Mouse (Mus musculus) CH12.LX (cell line): Measurements from ENCODE around the gene Sgms1.

Experiments
- EP300 ChIP-seq: IDR thresholded peaks from 2 replicates; pipeline ENCODE4 v1.6.1; 2011; ENCODE audit warnings: low read length, improper control_type of control experiment
- MAX ChIP-seq: IDR thresholded peaks from 2 replicates; pipeline ENCODE4 v1.6.1; 2011; ENCODE audit warnings: low read length, improper control_type of control experiment
- MXI1 ChIP-seq: IDR thresholded peaks from 2 replicates; pipeline ENCODE4 v1.6.1; 2011; ENCODE audit warnings: mild to moderate bottlenecking, low read depth, low read length, improper control_type of control experiment
- POLR2A ChIP-seq: IDR thresholded peaks from 2 replicates; pipeline ENCODE4 v1.6.1; 2011; ENCODE audit warnings: low read depth, mild to moderate bottlenecking, improper control_type of control experiment, low read length
- POLR2AphosphoS2 ChIP-seq: IDR thresholded peaks from 2 replicates; pipeline ENCODE4 v1.6.1; 2011; ENCODE audit warnings: low read depth, low read length, improper control_type of control experiment

GRCm38 (mm10) chr19:32231292-32231691 lies 158.2 kb downstream of the Sgms1 start:
- TF ChIP-seq POLR2AphosphoS2 (no peak), MAX (no peak), POLR2A (no peak), EP300 (no peak), MXI1 (no peak)
